Mouse (Mus musculus) CD4-positive helper T cell, adult 2 months (primary cell): ENCODE measurements at regions not wholly inside any gene's neighbourhood (a gene's known extent, or its start where the extent isn't known, plus 50 kb on each side); places are given as distances from the start of the nearest gene placed in this dataset.

Source experiments
- DNase-seq: peaks from one replicate; pipeline ENCODE4 v3.0.0-alpha.2; 2012; ENCODE audit warnings: low read depth, missing footprints, low spot score

DNA sequence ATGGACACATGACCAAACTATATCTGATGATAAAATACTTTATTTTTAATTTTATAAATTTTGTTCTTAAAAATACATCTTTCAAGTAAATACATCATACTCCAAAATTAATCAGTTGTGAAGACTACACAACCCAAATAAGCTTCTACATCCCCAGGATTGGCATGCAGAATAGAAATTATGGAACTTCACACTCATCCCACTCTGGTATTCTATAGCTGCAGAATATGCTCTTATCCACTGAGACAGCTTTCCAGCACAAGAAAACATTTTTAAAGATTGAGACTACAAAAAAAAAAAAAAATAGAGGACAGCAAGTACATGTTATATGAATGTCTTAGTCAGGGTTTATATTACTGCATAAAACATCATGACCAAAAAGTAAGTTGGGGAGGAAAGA lies 94.4 kb downstream of the Gm11232 start:
- DNase-seq = no peak

DNA sequence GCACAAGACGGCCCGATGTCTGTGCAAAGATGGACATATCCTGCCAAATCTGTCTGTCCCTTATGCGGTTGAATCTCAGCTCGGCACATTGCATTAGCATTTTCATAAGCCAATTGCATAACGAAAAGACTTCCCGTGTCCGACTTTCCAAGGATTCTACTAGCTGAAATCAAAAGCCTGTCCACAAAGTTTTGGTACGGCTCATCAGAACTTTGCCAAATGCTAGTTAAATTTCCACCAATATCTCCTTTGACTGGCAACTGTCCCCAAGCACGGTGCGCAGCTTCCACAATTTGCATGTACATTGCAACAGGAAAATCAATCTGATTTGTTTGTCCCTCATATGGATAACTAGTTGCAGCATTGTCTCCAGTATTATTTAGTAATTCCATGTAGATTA lies 117.2 kb downstream of the Gm11232 start:
- DNase-seq = no peak

DNA sequence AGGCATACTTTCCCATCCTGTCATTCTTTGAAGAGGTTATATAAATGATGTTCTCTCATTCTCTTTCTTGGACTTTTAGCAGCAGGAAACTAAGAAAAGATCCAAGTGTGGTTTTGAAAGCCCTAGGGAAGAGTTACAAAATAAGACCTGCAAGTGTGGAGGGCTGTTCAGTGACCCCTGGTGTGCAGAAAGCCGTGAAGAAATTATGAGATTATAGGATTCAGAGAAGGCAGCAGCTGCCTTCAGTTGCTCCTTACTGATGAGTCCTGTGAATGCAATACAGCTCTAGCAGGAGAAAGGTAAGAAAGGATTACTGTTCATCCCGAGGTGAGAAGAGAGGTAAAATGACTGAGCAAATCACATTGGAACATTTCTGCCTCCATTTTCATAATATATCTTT lies 130.7 kb downstream of the Gm11232 start:
- DNase-seq = no peak

DNA sequence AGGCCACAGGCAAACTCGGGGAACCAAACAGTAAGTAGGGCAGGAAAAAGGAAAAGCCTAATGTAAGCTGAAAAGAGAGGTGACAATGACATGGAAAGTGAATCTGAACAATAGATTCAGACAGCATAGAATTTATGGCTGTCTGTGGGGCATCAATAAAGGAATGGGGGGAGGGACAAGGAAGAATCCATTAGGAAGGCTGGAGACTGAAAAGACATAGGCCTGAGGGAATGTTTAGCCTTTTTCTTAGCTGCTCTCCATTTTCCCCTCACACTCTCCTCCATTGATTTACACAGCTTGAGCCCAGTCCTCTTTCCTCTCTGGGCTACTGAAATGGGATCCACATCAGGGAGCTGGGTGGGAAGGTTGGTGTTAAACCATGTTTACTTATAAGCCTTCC lies 131.1 kb downstream of the Gm11232 start:
- no peak for DNase-seq

DNA sequence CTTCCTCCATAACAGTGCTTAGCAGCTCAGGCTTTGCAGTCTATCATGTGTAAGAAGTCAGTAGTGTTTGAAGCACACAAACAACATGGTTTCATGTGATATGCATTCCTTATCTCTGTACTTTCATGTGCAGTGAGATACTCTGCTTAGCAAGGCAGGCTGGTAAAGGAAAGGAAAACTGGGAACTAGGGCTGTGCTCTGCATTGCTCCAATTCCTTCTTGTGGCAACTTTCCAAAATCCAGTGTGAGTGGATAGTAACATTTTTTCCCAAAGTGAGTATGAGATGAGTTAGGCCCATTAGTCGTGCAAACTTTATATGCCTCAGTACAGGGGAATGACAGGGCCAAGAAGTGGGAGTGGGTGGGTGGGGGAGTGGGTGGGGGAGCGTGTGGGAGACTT lies 133.0 kb downstream of the Gm11232 start:
- DNase-seq = no peak

DNA sequence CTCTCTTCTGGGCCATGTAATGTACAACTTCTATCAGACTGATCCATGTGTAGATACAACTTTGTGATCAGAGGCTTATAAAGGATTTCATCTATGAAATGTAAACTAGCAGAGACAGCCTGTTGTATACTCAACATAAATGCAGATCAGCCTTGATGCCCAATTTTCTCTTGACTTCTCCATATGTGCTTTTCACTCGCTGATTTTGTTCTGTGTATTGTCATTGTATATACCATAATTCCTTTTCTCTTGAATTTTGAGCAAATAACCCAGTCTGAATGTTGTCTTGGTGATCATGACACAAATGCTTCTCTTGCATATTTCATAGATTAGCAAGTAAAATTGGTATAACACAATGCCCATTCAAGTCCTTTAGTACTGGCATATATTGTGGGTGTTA lies 144.0 kb downstream of the Gm11232 start:
- no peak for DNase-seq

DNA sequence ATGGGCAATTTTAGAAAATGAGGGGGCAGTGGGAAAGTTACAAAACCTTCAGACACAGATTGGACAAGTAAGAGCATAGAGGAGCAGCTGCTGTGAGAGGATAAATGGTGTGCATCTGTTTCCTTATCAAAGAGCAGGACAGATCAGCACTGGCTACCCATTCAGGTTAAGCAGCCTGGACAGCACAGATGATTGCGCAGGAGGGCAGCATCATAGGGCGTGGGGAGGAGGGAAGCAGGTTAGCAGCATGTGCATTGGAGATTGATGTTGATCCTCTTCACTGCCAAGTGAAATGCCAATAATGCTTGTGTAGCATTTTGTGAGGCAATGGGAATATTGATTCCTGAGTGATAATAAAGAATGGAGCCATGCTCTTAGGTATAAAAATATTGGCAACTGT lies 171.9 kb downstream of the Gm11232 start:
- no peak for DNase-seq

DNA sequence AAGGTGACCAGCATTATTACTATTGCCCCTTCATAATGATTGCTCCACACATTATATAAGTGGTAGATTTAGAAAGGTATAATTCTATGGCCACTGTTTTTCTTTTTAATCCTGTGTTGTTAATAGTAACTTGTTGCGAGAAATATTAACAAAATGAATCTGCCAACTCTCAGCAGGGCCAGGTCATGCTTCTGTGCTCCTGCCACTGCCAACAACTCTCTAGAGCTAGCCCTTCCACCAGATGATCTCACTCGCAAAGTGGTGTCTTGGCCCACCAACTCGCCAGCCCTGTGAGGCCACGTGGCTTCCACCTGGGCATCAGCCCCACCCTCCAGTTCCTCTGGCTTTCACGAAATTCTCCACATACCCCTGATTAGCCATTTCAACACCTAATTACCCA lies 197.1 kb downstream of the Gm11232 start:
- no peak for DNase-seq

DNA sequence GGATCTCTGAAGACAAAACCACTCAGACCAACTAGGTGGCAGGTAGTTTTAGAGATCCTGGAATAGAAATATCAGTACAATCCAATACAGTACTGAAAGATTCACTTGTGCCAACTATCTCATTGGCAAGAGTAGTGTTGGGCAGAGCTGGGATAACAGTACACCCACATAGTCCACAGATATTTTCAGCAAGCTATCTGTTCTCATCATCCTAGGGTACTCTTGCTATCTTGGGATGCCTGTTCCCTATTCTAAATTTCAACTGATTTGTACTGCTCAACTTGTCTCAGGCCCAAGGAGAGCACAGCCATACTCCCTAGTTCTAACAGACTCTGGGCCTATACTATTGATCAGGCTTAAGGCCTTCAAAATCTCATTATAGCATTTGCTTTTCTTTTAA lies 218.6 kb downstream of the Gm11232 start:
- no peak for DNase-seq

DNA sequence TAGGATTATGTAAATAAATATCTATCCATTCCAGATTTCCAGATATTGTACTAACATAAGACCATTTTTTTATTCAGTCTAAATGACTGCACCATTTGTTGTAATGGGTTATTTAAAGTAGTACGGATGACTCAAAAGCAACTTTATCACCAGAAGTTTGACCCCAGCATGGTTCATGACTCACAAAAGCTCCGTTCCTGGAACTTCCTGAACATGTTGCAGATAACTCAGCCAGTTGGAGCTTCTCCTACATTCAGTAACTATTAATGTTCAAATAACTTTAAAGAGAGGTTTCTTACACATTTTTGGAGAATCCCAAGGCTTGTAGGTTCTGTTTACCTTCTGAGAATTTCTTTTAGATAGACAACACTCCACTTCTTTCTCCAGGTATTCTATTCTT lies 219.8 kb downstream of the Gm11232 start:
- no peak for DNase-seq

DNA sequence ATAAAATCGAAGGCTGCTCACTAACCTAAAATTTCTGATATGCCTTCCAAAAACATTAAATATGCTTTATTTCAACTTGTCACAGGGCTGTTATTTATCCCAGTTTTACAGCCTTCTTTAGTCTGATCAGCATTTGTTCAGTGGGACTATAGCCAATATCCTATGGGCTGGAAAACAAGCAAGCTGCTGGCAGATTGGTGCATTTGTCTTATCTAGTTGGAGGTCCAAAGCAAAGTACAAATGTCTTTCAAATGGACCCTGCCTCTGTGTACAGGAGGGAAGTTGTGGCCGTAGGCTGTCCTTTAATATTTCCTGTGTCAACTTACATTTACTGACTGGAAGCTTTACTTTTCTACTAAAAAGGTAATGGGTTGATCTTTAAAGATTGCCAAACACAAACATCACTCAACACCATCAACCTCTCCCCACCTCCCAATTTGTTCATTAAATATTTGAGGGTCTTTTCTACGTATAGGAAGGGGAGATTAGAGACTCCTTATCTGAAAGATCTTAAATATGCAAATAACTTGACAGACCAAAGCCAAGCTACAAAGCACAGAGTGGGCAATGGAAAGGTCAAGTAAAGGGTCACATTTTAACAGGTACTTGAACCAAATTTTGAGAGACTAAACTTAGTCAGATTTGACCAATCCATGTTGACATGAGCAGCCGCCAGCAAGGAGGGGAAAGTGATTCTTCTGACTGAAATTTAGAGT lies 233.4 kb downstream of the Gm11232 start:
- DNase-seq = no peak

DNA sequence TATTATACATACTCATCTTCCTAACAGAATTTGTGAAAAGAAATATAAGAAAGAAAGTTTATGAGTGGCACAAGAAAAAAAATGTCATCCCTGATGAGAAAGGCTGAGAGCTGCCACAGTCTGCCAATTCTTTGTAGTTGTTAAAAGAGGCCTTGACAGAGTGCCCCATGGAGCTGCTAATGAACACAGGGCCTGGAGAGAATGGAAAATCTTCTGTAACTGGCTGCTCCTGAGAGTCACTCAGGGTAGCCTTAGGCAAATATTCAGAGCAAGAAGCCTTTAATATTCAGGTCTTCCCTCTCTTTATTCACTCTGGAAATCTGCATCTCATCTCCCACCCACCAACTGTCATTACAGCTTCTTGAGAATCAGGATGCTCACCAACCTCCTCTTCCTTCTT lies 237.0 kb downstream of the Gm11232 start:
- DNase-seq = no peak

DNA sequence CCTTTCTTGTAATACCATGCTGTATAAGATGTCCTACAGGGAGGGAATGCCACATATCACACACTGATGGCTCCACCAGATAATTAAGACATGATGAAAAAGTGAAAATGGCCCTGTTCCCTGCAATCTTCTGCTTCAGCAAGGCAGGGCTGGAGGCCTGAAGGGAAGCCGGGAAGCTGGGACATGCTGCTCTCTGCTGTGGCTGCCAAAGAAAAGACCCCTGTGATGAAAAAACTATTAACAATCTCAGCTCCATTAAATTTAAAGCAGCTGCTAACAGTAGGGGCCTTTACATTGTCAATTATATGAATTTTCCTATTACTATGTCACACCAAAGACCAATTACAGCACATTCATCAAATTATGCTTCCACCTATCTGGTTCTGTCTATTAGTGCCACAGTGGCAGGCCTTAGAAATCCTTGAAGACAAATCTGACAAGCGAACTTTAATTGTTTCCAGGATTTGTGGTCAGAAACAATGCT lies 239.8 kb downstream of the Gm11232 start:
- DNase-seq = no peak

DNA sequence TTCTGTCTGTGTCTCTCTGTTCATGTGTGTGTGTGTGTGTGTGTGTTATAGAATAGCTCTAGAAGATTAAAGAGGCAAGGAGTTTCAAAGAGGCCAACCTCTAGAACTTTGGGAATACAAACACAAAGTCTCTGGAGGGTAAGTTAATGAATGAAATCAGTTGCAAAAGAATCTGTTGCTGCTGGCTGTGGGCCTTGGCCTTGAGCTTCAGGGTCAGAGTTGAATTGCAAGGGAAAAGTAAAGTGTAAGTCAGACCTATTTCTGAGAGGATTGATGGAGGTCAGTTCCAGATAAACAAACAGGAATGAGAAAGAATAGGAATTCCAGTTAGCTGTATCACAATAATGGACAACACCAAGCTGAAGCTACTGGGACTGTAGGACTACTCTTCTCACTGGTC lies 250.9 kb downstream of the Gm11232 start:
- DNase-seq = no peak

DNA sequence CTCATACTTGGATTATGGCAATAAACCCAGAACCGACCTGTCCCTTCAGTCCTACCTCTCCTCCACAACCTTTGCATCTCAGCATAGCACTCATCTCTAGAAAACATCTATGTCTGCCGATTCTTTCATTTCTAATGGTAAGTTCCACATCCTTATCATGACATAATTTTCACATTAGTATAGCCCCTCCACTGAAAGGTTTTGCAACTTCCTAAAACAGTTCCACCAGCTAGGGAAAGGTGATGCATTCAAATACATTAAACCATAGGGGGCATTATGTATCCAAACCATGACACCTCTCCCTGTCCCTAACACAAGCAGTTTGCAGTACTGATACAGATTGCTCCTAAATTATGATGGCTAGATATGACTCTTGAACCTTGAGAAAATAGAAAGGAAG lies 268.0 kb downstream of the Gm11232 start:
- DNase-seq = no peak

DNA sequence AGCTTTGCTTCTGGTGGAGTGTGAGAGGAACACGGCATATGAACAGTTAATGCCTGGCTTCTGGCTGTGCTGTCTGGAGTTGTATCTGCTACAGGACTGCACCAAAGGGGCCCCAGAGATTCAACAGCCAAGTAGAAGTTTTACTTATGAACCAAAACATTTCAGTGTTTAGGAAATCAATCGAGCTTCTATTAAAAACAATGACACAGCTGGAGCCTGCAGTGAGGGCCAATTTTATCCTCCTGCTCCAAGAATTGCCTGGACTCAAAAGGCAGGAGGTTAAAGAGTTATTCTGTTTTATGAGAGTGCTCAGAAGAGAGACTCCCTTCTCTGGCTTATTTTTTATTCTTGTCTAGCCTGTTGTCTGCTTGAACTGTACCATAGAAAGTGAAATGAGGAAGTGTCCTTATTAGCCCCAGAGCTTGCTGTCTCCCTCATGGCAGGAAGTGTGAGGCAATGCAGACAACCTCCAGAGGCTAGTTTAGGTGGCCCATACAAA lies 269.1 kb downstream of the Gm11232 start:
- DNase-seq = no peak

DNA sequence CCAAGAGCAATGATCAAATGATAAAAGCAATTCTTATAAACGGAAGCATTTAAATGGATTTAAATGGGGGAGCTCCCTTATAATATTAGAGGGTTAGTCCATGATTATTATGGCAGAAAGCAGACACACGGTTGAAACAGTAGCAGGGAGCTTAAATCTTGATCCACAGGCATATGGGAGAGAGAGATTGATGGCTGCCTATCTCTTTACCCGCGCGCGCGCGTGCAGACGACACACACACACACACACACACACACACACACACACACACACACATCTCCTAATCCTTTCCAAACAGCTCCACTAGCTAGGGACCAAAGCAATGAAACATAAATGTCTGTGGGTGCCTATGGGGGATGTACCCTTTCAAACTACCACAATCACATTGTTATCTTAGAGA lies 269.7 kb downstream of the Gm11232 start:
- DNase-seq = no peak

DNA sequence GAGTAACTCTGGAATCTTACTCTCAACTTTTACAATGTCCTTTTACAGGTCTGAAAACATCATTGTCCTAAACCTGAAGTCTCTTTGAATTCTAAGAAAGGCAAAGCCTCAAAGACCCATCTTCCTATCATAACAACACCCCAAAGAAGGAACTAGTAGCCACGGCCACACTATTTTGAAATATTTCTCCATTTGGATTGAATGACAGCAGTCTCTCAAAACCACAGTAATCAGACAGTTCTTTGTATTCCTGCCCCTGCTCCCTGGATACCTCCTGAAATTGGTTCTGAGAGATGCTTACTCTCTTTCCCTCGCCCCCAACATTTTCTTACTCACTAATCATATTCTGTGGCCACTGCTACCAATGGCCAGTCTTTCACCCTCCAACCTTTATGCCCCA lies 276.8 kb downstream of the Gm11232 start:
- no peak for DNase-seq

DNA sequence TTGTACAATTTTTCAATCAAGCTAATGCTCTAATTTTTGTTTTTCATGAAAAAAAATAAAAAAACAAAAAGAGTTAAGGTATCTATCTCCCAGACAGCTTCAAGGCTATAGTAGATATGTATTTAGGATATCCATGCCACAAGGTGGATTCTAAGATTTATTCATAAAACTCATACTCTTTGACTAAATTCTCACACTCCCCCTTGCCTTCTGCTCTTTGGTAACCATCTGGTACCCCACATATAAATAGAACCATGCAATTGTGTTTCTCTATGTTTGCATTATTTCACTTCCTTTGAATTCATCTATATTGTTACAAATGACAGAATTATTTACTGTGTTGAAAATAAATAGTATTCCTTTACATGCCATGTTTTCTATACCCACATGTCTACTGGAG lies 287.2 kb downstream of the Gm11232 start:
- DNase-seq = no peak

DNA sequence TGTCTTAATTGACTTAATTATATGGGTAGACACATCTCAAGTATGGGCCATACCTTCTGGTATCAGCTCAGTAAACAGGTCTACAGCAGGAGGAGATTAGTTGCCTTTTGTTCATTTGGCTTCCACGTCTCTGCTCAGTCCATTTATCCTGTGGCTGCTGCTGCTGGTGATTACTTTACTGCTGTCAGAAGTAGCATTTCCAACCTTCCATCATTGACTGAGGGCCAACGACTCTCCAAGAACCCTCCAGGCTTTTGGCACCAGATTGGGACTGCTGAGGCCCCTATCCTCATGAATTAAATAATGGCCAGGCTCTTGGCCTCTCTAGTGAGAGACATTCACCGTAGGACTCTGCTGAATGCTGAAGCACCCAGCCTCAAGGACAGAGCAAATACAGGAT lies 303.0 kb downstream of the Gm11232 start:
- DNase-seq = no peak

DNA sequence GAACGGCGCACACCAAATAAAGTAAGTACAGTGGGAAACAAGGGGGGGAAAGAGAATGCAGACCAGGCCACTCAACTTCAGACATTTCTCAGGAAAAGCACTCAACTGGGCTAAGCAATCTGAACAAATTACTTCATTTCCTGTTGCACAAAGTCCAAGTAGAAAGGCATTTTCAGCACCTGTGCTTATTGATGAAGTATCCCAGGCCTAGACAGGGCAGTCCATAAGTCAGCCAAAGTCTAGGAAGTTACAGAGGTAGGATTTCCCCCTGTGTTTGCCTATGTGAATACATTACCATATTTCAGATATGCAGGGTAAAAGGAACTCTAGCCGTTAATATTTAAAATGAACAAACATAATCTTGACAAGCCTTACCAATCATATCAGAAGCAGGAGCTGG lies 304.3 kb downstream of the Gm11232 start:
- DNase-seq = no peak

DNA sequence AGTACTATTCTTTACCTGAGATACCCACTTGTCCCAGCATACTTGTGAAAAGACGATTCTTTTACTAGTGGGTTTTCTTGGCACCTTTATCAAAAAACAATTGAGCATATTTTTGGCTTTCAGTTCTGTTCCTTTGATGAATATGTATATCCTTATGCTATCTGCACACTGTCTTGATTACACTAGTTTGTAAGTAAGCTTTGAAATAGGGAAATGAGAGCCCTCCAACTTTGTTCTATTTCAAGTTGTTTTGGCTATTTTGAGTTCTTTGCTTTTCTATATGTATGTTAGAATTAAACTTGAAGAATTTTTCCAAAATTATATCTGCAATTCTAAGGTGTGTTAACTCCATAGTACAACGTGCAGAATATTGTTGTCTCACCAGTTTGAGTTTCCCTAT lies 311.3 kb downstream of the Gm11232 start:
- DNase-seq = no peak

DNA sequence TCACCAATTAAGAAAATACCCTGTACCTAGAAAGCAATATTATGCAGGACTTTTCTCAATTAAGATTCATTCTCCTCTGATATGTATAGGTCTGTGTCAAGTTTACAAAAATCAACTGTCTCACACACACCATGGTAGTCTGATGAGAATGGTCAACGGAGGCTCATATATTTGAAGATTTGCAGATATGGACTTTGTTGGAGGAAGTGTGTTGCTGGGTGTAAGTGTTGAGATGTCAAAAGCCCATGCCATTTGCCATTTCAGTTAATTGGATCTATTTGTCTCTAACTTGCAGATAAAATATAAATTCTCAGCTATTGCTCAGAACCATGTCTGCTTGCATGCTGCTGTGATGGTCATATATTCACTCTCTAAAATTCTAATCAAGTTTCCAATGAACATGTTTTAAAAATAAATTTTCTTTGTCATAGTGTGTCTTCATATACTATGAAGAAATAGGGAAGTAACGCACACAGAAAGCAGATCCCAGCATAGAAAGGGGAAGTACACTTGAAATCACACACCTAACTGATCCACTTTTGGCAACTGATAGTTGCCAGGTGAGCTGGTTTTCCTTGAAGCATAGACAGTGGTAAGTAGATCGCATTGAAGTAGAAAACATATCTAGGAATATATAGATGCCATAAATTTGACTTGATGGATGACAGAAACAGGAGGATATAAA lies 326.4 kb downstream of the Gm11232 start:
- DNase-seq = no peak
